Mouse (Mus musculus) urinary bladder, adult 18-20 months (tissue): Measurements from ENCODE around the gene Vmn2r1.
A peak's percentile ranks its signal among the peaks of the same experiment; 100 is the strongest.

Experiments used
- DNase-seq, 2 experiments: peaks; one replicate each; pipeline ENCODE4 v3.0.0; 2022; ENCODE audit warnings: low spot score in 2 of 2, mixed read lengths in 2 of 2

The Vmn2r1 gene

GRCm38 (mm10) chr3:64081247-64081646, at the start of gene Vmn2r1:
Gene Vmn2r1, plus strand, starts transcription at chr3:64081547.
- DNase-seq: no peak

- DNase-seq: no peak
Measured at GRCm38 (mm10) chr3:64038136-64038841, 43.1 kb upstream of the Vmn2r1 start.

DNA sequence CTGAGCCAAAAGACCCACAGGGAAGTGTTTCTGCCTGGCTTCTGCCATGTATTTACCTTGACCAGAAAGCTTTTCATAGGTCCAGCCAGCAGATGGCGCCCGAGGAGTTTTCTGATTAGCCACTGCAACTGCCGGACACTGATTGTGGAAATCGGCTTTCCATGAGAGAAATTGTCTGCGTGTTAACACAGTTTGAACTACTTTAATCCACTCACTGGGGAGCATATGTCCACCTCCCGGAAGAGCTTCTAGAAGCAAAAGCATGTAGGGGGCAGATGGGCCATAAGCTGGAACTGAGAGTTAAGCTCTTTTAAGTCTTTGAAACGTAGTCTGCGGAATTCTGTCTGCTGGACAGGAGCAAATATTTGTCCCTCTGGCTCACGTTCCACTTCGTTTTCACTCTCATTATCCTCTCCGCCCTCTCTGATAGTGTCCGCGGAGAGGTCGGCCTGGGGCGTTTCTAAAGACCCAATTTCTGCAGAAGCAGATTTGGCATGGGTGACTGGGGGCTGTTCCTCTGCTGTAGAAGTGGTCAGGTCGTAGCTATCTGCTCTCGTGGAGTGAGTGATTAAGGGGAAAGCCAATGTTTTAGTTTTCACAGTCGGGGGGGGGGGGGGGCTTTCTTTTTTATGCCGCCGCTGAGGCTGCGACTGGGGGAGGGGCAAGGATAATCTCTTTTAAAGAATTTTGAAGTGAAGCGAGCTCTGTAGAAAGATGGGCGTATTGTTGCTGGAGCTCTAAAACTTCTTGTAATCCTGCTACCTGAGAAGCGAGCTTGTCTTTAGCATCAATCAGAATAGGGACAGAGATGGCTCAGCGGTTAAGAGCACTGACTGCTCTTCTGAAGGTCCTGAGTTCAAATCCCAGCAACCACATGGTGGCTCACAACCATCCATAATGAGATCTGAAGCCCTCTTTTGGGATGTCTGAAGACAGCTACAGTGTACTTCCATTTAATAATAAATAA, 41.2 kb upstream of the Vmn2r1 start:
- DNase-seq: peak; percentile 72 to 77

GRCm38 (mm10) chr3:64112707-64113106, 31.4 kb downstream of the Vmn2r1 start:
- DNase-seq: no peak

DNA sequence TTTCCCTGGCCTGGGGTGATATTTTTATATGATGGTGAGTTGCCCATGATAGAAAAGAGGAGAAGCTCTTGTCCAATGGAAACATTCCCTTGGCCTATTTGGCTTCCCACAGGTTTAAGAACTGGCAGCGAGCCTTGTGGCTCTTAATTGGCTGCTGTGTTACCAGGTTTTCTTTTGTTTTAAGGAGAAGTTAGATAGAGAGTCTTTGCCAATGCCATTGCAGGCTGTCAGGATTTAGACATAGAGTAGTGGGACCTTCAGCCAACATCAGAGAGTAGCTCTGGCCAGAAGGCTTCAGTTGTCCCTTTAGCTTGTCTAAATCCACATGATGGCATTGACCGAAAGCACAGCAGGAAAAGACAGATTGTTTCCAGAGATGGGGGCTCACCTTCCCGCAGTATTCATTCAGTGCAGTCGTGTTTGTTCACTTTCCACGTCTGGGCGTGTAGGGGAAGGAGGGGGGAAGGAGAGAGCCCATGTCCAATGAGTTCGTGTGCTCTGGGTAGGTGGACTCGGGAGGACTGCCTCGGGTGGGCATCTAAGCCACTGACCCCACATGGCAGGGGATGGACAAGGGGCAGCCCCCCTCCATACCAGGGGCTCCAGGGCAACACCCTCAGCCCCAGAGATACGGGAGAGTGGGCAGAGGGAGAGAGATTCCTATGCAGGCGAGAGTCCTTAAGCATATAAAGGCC, 32.2 kb downstream of the Vmn2r1 start:
- no peak for DNase-seq

DNA sequence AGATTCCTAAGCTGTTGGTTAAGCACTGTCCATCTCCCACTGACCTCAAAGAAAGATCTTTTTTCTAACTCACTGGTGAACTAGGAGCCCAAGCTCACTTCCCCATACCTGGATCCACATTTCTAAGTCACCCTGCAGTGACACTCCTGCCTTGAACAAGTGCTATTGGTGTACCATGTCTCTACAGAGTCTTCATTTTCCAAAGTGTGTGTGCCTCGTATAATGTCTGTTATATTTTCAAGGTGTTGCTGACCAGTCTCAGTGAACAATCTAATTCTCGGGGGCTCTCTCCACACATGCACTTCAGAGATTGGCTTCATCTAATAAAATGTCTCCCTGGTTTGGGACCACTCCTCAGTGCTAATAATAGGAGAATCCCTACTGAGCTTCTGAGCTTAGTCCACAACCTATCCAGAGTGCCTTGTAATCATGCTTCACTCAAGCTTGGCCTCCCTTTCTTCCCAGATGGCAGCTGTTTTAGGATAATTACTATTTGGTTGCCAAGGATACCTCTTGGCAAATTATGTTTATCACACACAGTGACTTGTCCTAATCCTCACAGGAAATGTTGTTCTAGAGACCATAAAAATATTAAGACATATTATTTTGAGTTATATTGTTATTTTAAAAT, 60.6 kb downstream of the Vmn2r1 start, which contains the start of gene Vmn2r2:
Gene Vmn2r2 (minus strand): TSS at position 51 of the 631 bp plus-strand sequence.
- no peak for DNase-seq
